Mouse (Mus musculus) hindbrain, embryonic 14.5 days (tissue): ENCODE results near the gene Kcnk16. TPM values are rescaled to one million over a fixed set of nuclear protein-coding genes. Genes with fewer than 3 reads are reported as not detected.

Experiments used
- ATAC-seq: fragments of 200-750 bp; cut with Nextera tagmentation; 2 replicates; pipeline ENCODE4 v1.8.0; 2017; ENCODE audit warnings: moderate number of reproducible peaks, mild to moderate bottlenecking, moderate TSS enrichment, moderate library complexity; ENCODE audit not compliant: low FRiP score
- DNase-seq: peaks from one replicate; pipeline ENCODE4 v3.0.0-alpha.2; 2015; ENCODE audit warnings: low spot score
- H3K27ac ChIP-seq: fragments of 300-500 bp; sonication (generic); 2 replicates; pipeline ENCODE4 v1.5.1; 2014; ENCODE audit warnings: mild to moderate bottlenecking, moderate library complexity
- H3K27me3 ChIP-seq: fragments of 300-500 bp; sonication (generic); 2 replicates; pipeline ENCODE4 v1.6.1; 2014; ENCODE audit warnings: mild to moderate bottlenecking, low read length, mixed read lengths; ENCODE audit not compliant: control insufficient read depth, insufficient read depth
- H3K36me3 ChIP-seq: fragments of 300-500 bp; sonication (generic); replicated peaks from 2 replicates; pipeline ENCODE4 v1.6.1; 2014; ENCODE audit not compliant: control insufficient read depth, insufficient read depth
- H3K4me1 ChIP-seq: fragments of 300-500 bp; sonication (generic); replicated peaks from 2 replicates; pipeline ENCODE4 v1.6.1; 2014; ENCODE audit warnings: antibody characterized with exemption, low read length, mixed read lengths; ENCODE audit not compliant: control insufficient read depth, insufficient read depth
- H3K4me2 ChIP-seq: fragments of 300-500 bp; sonication (generic); replicated peaks from 2 replicates; pipeline ENCODE4 v1.6.1; 2014; ENCODE audit warnings: mild to moderate bottlenecking, moderate library complexity
- H3K4me3 ChIP-seq: fragments of 300-500 bp; sonication (generic); replicated peaks from 2 replicates; pipeline ENCODE4 v1.5.1; 2014; ENCODE audit warnings: mild to moderate bottlenecking, low read length
- H3K9ac ChIP-seq: fragments of 300-500 bp; sonication (generic); 2 replicates; pipeline ENCODE4 v1.6.1; 2014
- H3K9me3 ChIP-seq: fragments of 300-500 bp; sonication (generic); 2 replicates; pipeline ENCODE4 v1.6.1; 2016; ENCODE audit warnings: low read length; ENCODE audit not compliant: control insufficient read depth
- WGBS: fragments of 180-500 bp; shearing (Covaris S2); extraction: QIAGEN DNeasy Blood & Tissue Kit; methylation state at CpG from one replicate; pipeline ENCODE4 v1.1.7; 2014; 5-methylcytosine and 5-hydroxymethylcytosine counted together
- polyA plus RNA-seq: library from polyadenylated mRNA; unstranded; fragments of >200 nt; fragmentation: Nextera tagmentation; extraction: Ambion mirVana; gene quantifications from 2 replicates; pipeline ENCODE4 v1.2.1, GENCODE M21; 2014

Gene Kcnk16
- polyA plus RNA-seq, 1 experiment from 2014 or later, result not detected

GRCm38 (mm10) chr14:20224163-20224562 lies 44.8 kb downstream of the Kcnk16 start:
- no peaks in the 10 kb centered on the region for H3K9me3 ChIP-seq
- DNase-seq (peak; percentile 40), ATAC-seq (no peak)
- H3K4me3 ChIP-seq, result no peak overlapping the region
- no peak overlapping the region for H3K4me2 ChIP-seq
- no peaks in the 10 kb centered on the region for H3K27me3 ChIP-seq
- no peak overlapping the region for H3K27ac ChIP-seq
- peaks cover 17% of the 10 kb centered on the region for H3K4me1 ChIP-seq
- 26% methylated on average over 4 of the region's 4 CpGs for WGBS
- no peaks in the 10 kb centered on the region for H3K36me3 ChIP-seq
- H3K9ac ChIP-seq, result no peak overlapping the region

DNA sequence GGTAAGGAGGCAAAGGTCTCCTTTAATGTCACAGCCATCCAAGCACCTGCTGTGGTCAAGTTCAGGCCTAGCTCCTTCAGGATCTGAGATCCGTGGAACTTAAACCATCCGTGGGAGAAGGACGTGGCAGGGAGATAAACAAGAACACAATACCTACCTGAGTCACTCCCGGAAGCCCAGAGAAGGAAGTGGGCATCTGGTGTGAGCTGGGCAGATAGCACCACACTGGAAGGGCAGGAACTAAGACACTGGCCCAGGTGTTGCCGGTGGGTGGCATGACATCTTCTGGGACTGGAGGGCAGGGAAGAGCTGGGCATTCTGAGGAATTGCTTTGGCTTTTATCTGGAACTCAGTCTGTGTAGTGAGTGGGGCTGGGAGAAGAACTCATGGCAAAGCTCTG lies 45.7 kb downstream of the Kcnk16 start:
- H3K36me3 ChIP-seq, result no peaks in the 10 kb centered on the region
- H3K9ac ChIP-seq, result no peak overlapping the region
- H3K27ac ChIP-seq, result no peak overlapping the region
- no peak overlapping the region for H3K4me3 ChIP-seq
- H3K4me2 ChIP-seq, result no peak overlapping the region
- WGBS, result 89% methylated on average over 5 of the region's 5 CpGs
- no peaks in the 10 kb centered on the region for H3K27me3 ChIP-seq
- no peak for ATAC-seq
- no peak for DNase-seq
- peaks cover 17% of the 10 kb centered on the region for H3K4me1 ChIP-seq
- no peaks in the 10 kb centered on the region for H3K9me3 ChIP-seq

DNA sequence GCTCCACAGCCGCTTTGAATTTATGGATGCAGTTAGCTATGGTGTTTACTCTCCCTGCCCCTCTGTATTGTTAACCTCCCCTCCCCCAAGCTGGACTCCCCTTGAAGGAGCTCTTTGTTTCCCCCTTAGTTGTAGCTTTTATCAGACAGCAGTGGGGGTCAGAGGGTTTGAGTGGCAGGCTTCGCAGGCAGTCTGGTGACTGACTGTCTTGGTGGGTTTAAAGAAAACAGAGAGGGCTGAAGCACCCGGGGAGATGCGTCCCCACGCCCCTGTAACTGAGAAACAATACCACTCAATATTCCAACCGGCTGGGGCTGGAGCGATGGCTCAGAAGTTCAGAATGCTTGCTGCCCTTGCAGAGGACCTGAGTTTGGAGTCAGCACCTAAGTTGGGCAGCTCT lies 47.9 kb downstream of the Kcnk16 start:
- no peak overlapping the region for H3K9ac ChIP-seq
- ATAC-seq (no peak), DNase-seq (no peak)
- no peak overlapping the region for H3K4me3 ChIP-seq
- no peak overlapping the region for H3K27ac ChIP-seq
- no peaks in the 10 kb centered on the region for H3K27me3 ChIP-seq
- H3K9me3 ChIP-seq, result no peaks in the 10 kb centered on the region
- WGBS, result 14% methylated on average over 7 of the region's 7 CpGs
- peaks cover 17% of the 10 kb centered on the region for H3K4me1 ChIP-seq
- no peaks in the 10 kb centered on the region for H3K36me3 ChIP-seq
- H3K4me2 ChIP-seq, result no peak overlapping the region

DNA sequence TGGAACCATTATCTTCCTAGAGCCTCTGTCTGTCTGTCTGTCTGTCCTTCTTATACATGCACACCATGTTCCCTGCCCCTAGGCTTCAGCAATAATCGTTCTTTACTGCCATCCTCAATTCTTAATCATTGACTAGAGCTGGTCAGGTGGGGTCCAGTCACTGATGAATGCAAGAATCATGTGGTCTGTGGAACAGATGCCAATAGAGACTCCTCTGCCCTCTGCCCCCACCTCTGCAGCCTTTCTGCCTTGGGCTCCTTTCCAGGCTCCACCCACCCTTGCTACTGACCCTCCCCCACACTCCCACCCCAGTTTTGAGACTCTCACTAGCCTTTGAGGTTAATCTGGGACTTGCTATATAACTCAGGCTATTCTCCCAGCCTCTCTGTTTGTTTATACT lies 49.1 kb downstream of the Kcnk16 start:
- Histone ChIP-seq H3K4me1 (peaks cover 6% of the 10 kb centered on the region), H3K4me2 (no peak overlapping the region), H3K27ac (no peak overlapping the region), H3K4me3 (no peak overlapping the region), H3K9me3 (no peaks in the 10 kb centered on the region), H3K27me3 (no peaks in the 10 kb centered on the region), H3K36me3 (no peaks in the 10 kb centered on the region), H3K9ac (no peak overlapping the region)
- ATAC-seq, result no peak
- 74% methylated on average over 1 of the region's 1 CpGs for WGBS
- DNase-seq, result no peak

DNA sequence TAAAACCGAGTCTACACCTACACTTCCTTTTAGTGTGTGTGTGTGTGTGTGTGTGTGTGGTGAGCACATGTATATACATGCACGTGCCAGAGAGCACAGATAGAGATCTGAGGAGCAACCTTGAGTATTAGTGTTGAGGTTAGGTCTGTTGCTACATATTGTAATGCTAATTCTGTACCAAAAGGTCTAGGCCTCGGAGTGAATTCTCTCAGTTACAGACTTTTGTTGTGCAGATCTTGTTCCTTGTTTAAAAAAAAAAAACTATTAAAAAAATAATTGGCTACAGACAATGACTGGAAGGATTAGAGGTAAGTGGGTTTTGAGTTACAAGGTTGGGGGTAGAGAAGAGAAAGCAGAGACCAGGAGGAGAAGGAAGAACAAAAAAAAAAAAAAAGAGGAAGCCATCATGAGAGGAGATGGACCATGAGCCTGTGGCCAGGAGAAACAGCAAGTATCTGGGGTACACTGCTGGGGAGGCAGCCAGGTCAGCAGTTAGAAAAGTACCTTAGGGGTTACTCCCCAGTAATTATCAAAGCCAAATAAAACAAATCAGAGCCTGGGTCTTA lies 51.6 kb downstream of the Kcnk16 start:
- H3K27me3 ChIP-seq, result no peaks in the 10 kb centered on the region
- no peak overlapping the region for H3K4me2 ChIP-seq

GRCm38 (mm10) chr14:20216561-20217298 lies 52.3 kb downstream of the Kcnk16 start:
- WGBS, result 85% methylated on average over 7 of the region's 7 CpGs
- Histone ChIP-seq H3K36me3 (no peaks in the 10 kb centered on the region), H3K9me3 (no peaks in the 10 kb centered on the region), H3K4me1 (no peaks in the 10 kb centered on the region), H3K27ac (no peak overlapping the region), H3K9ac (no peak overlapping the region), H3K4me2 (no peak overlapping the region), H3K27me3 (no peaks in the 10 kb centered on the region), H3K4me3 (no peak overlapping the region)
- no peak for DNase-seq
- ATAC-seq, result 0 out of 2 replicates have a peak, but pooled peaks have one; percentile 37

More for the DNA sequence above, 51.6 kb downstream of the Kcnk16 start:
- 35% methylated on average over 3 of the region's 3 CpGs for WGBS
- no peak for ATAC-seq
- Histone ChIP-seq H3K4me1 (no peaks in the 10 kb centered on the region), H3K36me3 (no peaks in the 10 kb centered on the region), H3K4me3 (no peak overlapping the region), H3K27ac (no peak overlapping the region), H3K9me3 (no peaks in the 10 kb centered on the region), H3K9ac (no peak overlapping the region)
- no peak for DNase-seq

DNA sequence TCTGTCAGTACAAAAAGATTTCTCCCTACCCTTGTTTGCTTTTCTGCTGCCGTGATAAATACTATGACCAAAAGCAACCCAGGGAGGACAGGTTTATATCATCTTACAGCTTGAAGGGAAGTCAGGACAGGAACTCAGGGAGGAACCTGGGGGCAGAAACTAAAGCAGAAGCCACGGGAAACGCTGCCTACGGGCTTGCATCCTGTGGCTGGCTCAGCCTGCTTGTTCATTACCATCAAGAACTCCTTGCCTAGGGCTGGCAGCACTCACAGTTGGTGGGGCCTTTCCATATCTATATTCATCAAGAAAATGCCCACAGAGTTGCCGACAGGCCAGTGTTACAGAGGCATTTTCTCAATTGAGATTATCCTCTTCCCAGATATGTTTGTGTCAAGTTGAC lies 53.2 kb downstream of the Kcnk16 start:
- Histone ChIP-seq H3K9me3 (no peaks in the 10 kb centered on the region), H3K9ac (no peak overlapping the region), H3K4me2 (no peak overlapping the region), H3K27ac (no peak overlapping the region), H3K27me3 (no peaks in the 10 kb centered on the region), H3K4me3 (no peak overlapping the region), H3K36me3 (no peaks in the 10 kb centered on the region), H3K4me1 (no peaks in the 10 kb centered on the region)
- ATAC-seq, result no peak
- DNase-seq, result no peak
- WGBS, result 73% methylated on average over 5 of the region's 5 CpGs

DNA sequence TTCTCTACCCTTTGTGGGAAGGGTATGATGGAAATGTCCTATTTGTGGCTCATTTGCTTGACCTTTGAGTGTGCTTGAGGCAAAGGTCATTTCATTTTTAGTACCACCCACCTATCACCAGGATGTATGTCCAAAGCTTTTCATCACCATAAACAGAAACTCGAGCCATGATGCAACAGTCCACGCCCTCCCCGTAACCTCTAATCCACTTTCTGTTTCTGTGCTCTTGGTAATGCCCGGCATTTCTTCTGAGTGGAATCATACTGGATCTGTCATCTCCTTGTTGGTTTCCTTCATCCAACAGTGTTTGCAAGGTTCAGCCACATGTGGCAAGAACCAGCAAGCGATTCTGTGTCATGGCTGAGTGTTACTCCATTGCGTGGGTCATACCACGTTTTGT lies 54.9 kb downstream of the Kcnk16 start:
- ATAC-seq (no peak), DNase-seq (no peak)
- 92% methylated on average over 7 of the region's 7 CpGs for WGBS

GRCm38 (mm10) chr14:20211754-20212601 lies 57.0 kb downstream of the Kcnk16 start:
- 25% methylated on average over 9 of the region's 9 CpGs for WGBS
- Histone ChIP-seq H3K36me3 (no peaks in the 10 kb centered on the region), H3K4me2 (no peak overlapping the region), H3K27me3 (no peaks in the 10 kb centered on the region), H3K4me1 (no peaks in the 10 kb centered on the region), H3K9me3 (no peaks in the 10 kb centered on the region), H3K4me3 (no peak overlapping the region), H3K9ac (no peak overlapping the region), H3K27ac (no peak overlapping the region)
- DNase-seq (no peak), ATAC-seq (no peak)

More for the DNA sequence above, 54.9 kb downstream of the Kcnk16 start:
- H3K4me1 ChIP-seq, result no peaks in the 10 kb centered on the region
- no peaks in the 10 kb centered on the region for H3K27me3 ChIP-seq
- no peak overlapping the region for H3K4me2 ChIP-seq
- no peaks in the 10 kb centered on the region for H3K36me3 ChIP-seq
- H3K9ac ChIP-seq, result no peak overlapping the region
- H3K9me3 ChIP-seq, result no peaks in the 10 kb centered on the region
- H3K4me3 ChIP-seq, result no peak overlapping the region
- H3K27ac ChIP-seq, result no peak overlapping the region
